33 mouse cellular contexts compared by ENCODE assay signal in genomic region chr8:114959406-114959805, GRCm38 (mm10).
"Had no signal": no experiment of that assay in that cellular context is flagged by ENCODE, and none has a peak within 500 bp of the region (broad histone marks: within the 10 kb centered on the region; RNA-seq: fewer than 3 reads in every experiment).

No protein-coding gene starts in this region.

- H3K27ac ChIP-seq: heart, embryonic 13.5 days; heart, embryonic 15.5 days; hindbrain, embryonic 10.5 days; hindbrain, embryonic 12.5 days; hindbrain, embryonic 13.5 days; hindbrain, embryonic 14.5 days; hindbrain, embryonic 15.5 days; hindbrain, postnatal 0 days; intestine, embryonic 15.5 days; kidney, embryonic 15.5 days; layer of hippocampus, adult 2 months; left cerebral cortex, adult 2 months had no signal

- H3K4me3 ChIP-seq: heart, embryonic 12.5 days; heart, embryonic 13.5 days; heart, embryonic 15.5 days; hindbrain, embryonic 10.5 days; hindbrain, embryonic 12.5 days; hindbrain, embryonic 13.5 days; hindbrain, embryonic 15.5 days; intestine, embryonic 15.5 days; kidney, embryonic 15.5 days; layer of hippocampus, adult 2 months; left cerebral cortex, adult 2 months had no signal

- DNase-seq: heart, postnatal 10 days; heart, postnatal 14 days; heart, postnatal 36 days; heart, postnatal 4 days; kidney, adult 18-20 months; kidney, adult 2 months; kidney, adult 8-10 months; kidney, adult 9 months; kidney, postnatal 10 days; kidney, postnatal 14 days; kidney, postnatal 25 days; kidney, postnatal 36 days; kidney, postnatal 4 days; layer of hippocampus, adult 9-11 months; layer of hippocampus, postnatal 36 days had no signal

- H3K9ac ChIP-seq: heart, embryonic 12.5 days; heart, embryonic 13.5 days; heart, embryonic 15.5 days; hindbrain, embryonic 12.5 days; hindbrain, embryonic 13.5 days; hindbrain, embryonic 14.5 days; hindbrain, embryonic 15.5 days; intestine, embryonic 15.5 days; kidney, embryonic 15.5 days had no signal

- H3K4me1 ChIP-seq: heart, embryonic 13.5 days; hindbrain, embryonic 12.5 days; hindbrain, embryonic 13.5 days; hindbrain, embryonic 15.5 days had no signal

- ATAC-seq: hindbrain, embryonic 16.5 days; hindbrain, postnatal 0 days; inflammation-experienced regulatory T-cells, adult 6 months; intestine, embryonic 15.5 days; intestine, embryonic 16.5 days; intestine, postnatal 0 days had no signal

- H3K4me2 ChIP-seq: heart, embryonic 11.5 days; heart, embryonic 12.5 days; heart, embryonic 13.5 days; heart, embryonic 15.5 days; hindbrain, embryonic 12.5 days; hindbrain, embryonic 13.5 days; hindbrain, embryonic 14.5 days; hindbrain, embryonic 15.5 days; intestine, embryonic 15.5 days had no signal

- H3K27me3 ChIP-seq: heart, embryonic 12.5 days; heart, embryonic 13.5 days; heart, embryonic 15.5 days; hindbrain, embryonic 12.5 days; hindbrain, embryonic 13.5 days; hindbrain, embryonic 15.5 days; intestine, embryonic 15.5 days; kidney, embryonic 15.5 days had no signal

- H3K9me3 ChIP-seq: heart, embryonic 13.5 days; heart, embryonic 15.5 days; hindbrain, embryonic 10.5 days; hindbrain, embryonic 12.5 days; hindbrain, embryonic 13.5 days; hindbrain, embryonic 15.5 days; intestine, embryonic 15.5 days; kidney, embryonic 15.5 days had no signal

- H3K36me3 ChIP-seq: heart, embryonic 12.5 days; heart, embryonic 13.5 days; heart, embryonic 15.5 days; hindbrain, embryonic 10.5 days; hindbrain, embryonic 12.5 days; hindbrain, embryonic 13.5 days; hindbrain, embryonic 15.5 days; intestine, embryonic 15.5 days; kidney, embryonic 15.5 days had no signal
